Mouse (Mus musculus): ENCODE measurements at regions not wholly inside any gene's neighbourhood (a gene's known extent, or its start where the extent isn't known, plus 50 kb on each side); places are given as distances from the start of the nearest gene placed in this dataset.

DNA sequence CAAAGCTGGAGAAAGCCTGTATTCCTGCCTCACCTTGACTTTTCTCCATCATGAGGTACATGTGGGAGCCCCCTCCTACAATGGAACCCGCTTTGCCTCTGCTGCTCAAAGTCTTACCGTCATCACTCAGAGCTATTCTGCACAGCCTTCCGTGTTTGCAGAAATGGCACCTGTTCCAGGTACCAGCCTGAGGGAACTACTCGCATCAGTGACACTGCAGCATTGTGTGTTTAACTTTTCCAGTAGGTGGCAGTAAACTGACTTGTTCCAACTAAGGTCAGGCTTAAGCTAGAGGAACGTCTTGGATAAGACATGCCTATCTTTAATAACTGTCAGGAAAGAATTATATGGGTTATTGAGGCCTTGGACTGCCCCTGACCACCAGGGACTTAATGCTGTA, 71.4 kb downstream of the Fam173b start:
- H3K27ac ChIP-seq (replicated peaks; ENCODE audit: low read depth, low read length), result no peak overlapping the region
- H3K36me3 ChIP-seq (ENCODE audit: control insufficient read depth, insufficient read depth, low read length), result no peaks in the 10 kb centered on the region
- H3K4me2 ChIP-seq (replicated peaks; ENCODE audit: low read depth, low read length, severe bottlenecking), result no peak overlapping the region
- no peaks in the 10 kb centered on the region for H3K4me1 ChIP-seq (ENCODE audit: control insufficient read depth, insufficient read depth, low read length)
- H3K9ac ChIP-seq (ENCODE audit: low read depth, low read length, severe bottlenecking), result no peak overlapping the region
- peak; percentile 67 for DNase-seq (ENCODE audit: low spot score)
- H3K4me3 ChIP-seq (replicated peaks; ENCODE audit: low read length), result no peak overlapping the region
- 42% methylated on average over 5 of the region's 5 CpGs for WGBS
- peak; percentile 34; the same call in 1 of the 2 replicates for ATAC-seq (ENCODE audit: low FRiP score, low read depth)
- H3K9me3 ChIP-seq (ENCODE audit: control insufficient read depth, low read length), result no peaks in the 10 kb centered on the region
- H3K27me3 ChIP-seq (ENCODE audit: control insufficient read depth, insufficient read depth, low read length), result no peaks in the 10 kb centered on the region
- TF ChIP-seq POLR2A (IDR thresholded peaks at IDR 0.05; ENCODE audit: borderline replicate concordance, extremely low read depth, insufficient read depth, insufficient read length), result no peak

DNA sequence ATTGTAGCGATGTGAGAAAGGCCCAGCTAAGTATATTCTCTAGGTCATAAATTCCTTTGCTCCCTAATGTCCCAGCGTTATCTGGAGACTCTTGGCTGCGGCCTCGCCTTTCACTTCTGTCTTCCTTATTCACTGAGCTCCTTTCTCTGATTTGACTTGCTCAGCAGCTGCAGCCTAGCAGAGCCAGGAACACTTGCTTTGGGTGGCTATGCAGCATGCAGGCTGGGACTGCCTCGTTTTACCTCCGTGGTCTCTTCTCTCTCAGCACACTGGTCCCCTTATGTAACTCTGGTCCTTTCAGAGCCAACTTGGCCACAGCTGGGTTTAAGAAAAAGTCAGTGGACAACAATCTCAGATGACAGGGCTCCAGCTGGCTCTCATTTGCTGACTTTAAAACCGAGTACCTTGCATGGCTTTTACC, 75.1 kb downstream of the Fam173b start:
- Histone ChIP-seq H3K9ac (ENCODE audit: low read depth, low read length, severe bottlenecking) (no peak overlapping the region), H3K4me1 (ENCODE audit: control insufficient read depth, insufficient read depth, low read length) (no peaks in the 10 kb centered on the region), H3K27ac (replicated peaks; ENCODE audit: low read depth, low read length) (no peak overlapping the region), H3K9me3 (ENCODE audit: control insufficient read depth, low read length) (no peaks in the 10 kb centered on the region), H3K4me3 (replicated peaks; ENCODE audit: low read length) (no peak overlapping the region), H3K36me3 (ENCODE audit: control insufficient read depth, insufficient read depth, low read length) (no peaks in the 10 kb centered on the region), H3K27me3 (ENCODE audit: control insufficient read depth, insufficient read depth, low read length) (no peaks in the 10 kb centered on the region), H3K4me2 (replicated peaks; ENCODE audit: low read depth, low read length, severe bottlenecking) (no peak overlapping the region)
- TF ChIP-seq POLR2A (IDR thresholded peaks at IDR 0.05; ENCODE audit: borderline replicate concordance, extremely low read depth, insufficient read depth, insufficient read length), result no peak
- DNase-seq (ENCODE audit: low spot score) (no peak), ATAC-seq (ENCODE audit: low FRiP score, low read depth) (no peak)
- 28% methylated on average over 7 of the region's 7 CpGs for WGBS

DNA sequence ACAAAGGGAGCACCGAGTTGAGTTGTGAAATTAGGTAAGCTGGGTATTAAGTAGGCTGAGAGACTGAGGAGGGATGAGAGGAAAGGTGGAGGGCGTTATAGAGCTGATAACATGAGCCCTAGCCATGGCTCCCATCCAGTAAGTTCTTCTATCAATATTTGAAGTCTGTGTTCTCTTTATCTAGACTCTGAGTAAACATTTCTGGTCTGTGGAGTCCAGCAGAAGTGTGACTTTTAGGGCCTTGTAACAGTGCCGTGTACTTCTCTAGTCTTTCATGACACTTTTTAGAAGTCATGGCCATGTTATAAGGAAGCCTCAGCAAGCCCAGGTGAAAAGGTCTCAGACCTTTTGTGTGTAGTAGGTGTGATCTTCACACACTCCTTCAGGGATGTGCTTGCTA, 91.5 kb downstream of the Fam173b start:
- H3K27me3 ChIP-seq (ENCODE audit: control insufficient read depth, insufficient read depth, low read length), result no peaks in the 10 kb centered on the region
- no peak overlapping the region for H3K4me3 ChIP-seq (replicated peaks; ENCODE audit: low read length)
- peaks cover 1% of the 10 kb centered on the region; the same call in 1 of the 2 replicates for H3K9me3 ChIP-seq (ENCODE audit: control insufficient read depth, low read length)
- 0 out of 2 replicates have a peak, but pooled peaks cover 2% of the 10 kb centered on the region for H3K4me1 ChIP-seq (ENCODE audit: control insufficient read depth, insufficient read depth, low read length)
- ATAC-seq (ENCODE audit: low FRiP score, low read depth), result no peak
- H3K36me3 ChIP-seq (ENCODE audit: control insufficient read depth, insufficient read depth, low read length), result no peaks in the 10 kb centered on the region
- TF ChIP-seq POLR2A (IDR thresholded peaks at IDR 0.05; ENCODE audit: borderline replicate concordance, extremely low read depth, insufficient read depth, insufficient read length), result no peak
- H3K9ac ChIP-seq (ENCODE audit: low read depth, low read length, severe bottlenecking), result no peak overlapping the region
- no peak overlapping the region for H3K4me2 ChIP-seq (replicated peaks; ENCODE audit: low read depth, low read length, severe bottlenecking)
- 85% methylated on average over 3 of the region's 3 CpGs for WGBS
- no peak overlapping the region for H3K27ac ChIP-seq (replicated peaks; ENCODE audit: low read depth, low read length)
- no peak for DNase-seq (ENCODE audit: low spot score)

DNA sequence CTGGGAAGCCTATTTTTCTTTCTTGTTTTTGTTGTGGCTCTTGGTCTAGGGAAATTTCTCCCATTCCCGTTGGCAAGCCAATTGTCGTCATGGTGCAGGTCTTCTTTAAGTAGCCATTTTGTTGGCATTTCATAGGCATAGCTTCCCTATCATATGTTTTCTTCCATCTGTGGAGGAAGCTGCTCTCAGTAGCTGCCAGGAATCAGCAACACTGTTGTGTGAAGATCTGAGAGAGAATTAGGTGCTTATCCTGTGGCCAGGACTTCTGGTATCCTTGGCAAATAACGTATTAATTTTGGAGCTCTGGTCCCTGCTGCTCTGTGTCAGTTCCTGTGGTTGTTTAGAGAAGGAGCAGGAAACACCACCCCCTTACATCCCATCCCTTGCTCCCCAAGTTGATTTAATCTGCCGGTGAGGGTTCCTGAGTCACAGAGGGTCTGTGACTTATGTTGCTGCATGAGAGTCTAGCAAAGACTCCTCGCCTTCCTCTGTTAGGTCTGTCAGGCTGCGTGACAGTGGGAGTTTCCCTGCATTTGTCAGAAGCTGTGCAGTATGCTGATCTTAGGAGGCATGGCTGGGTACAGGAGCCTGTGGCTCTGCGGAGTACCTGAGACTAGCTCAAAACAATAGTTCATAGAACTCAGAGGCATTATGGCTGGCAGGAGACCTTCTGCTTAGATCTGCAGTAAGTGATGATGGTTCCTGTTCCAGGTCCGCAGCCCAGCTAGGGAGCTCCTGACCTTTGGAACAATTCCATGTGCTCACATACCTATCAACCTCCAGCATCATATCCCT, 93.4 kb downstream of the Fam173b start:
- DNase-seq (ENCODE audit: low spot score) (no peak), ATAC-seq (ENCODE audit: low FRiP score, low read depth) (no peak)
- no peak overlapping the region for H3K4me3 ChIP-seq (replicated peaks; ENCODE audit: low read length)
- H3K9ac ChIP-seq (ENCODE audit: low read depth, low read length, severe bottlenecking), result no peak overlapping the region
- no peaks in the 10 kb centered on the region for H3K9me3 ChIP-seq (ENCODE audit: control insufficient read depth, low read length)
- no peak overlapping the region for H3K4me2 ChIP-seq (replicated peaks; ENCODE audit: low read depth, low read length, severe bottlenecking)
- 86% methylated on average over 8 of the region's 8 CpGs for WGBS
- TF ChIP-seq POLR2A (IDR thresholded peaks at IDR 0.05; ENCODE audit: borderline replicate concordance, extremely low read depth, insufficient read depth, insufficient read length), result no peak
- no peak overlapping the region for H3K27ac ChIP-seq (replicated peaks; ENCODE audit: low read depth, low read length)
- no peaks in the 10 kb centered on the region for H3K36me3 ChIP-seq (ENCODE audit: control insufficient read depth, insufficient read depth, low read length)
- H3K27me3 ChIP-seq (ENCODE audit: control insufficient read depth, insufficient read depth, low read length), result no peaks in the 10 kb centered on the region
- H3K4me1 ChIP-seq (ENCODE audit: control insufficient read depth, insufficient read depth, low read length), result 0 out of 2 replicates have a peak, but pooled peaks cover 2% of the 10 kb centered on the region

DNA sequence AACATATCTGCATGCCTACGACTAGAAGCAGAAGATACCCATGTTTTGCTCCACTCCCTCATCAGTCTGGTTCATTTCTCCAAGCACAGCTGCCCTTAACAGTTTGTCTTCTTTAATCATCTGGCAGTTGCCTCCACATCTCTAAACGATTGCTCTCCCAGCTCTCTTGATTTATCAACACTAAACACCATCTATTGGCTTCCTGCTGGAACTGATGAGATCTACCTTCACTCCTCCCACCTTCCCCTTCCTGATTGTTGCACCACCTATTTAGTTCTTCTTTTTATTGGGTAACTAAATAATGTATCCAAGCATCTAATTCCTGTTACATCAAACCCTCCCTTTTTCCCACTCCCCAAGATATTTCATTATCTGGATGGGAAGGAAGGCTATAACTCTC, 101.7 kb downstream of the Fam173b start:
- Histone ChIP-seq H3K4me2 (replicated peaks; ENCODE audit: low read depth, low read length, severe bottlenecking) (no peak overlapping the region), H3K9me3 (ENCODE audit: control insufficient read depth, low read length) (0 out of 2 replicates have a peak, but pooled peaks cover 8% of the 10 kb centered on the region), H3K4me1 (ENCODE audit: control insufficient read depth, insufficient read depth, low read length) (no peaks in the 10 kb centered on the region), H3K36me3 (ENCODE audit: control insufficient read depth, insufficient read depth, low read length) (no peaks in the 10 kb centered on the region), H3K4me3 (replicated peaks; ENCODE audit: low read length) (no peak overlapping the region), H3K27ac (replicated peaks; ENCODE audit: low read depth, low read length) (no peak overlapping the region), H3K9ac (ENCODE audit: low read depth, low read length, severe bottlenecking) (no peak overlapping the region), H3K27me3 (ENCODE audit: control insufficient read depth, insufficient read depth, low read length) (no peaks in the 10 kb centered on the region)
- no peak for DNase-seq (ENCODE audit: low spot score)
- 91% methylated on average over 2 of the region's 2 CpGs for WGBS
- ATAC-seq (ENCODE audit: low FRiP score, low read depth), result no peak
- TF ChIP-seq POLR2A (IDR thresholded peaks at IDR 0.05; ENCODE audit: borderline replicate concordance, extremely low read depth, insufficient read depth, insufficient read length), result no peak
